Mouse (Mus musculus) limb, embryonic 14.5 days (tissue): ENCODE results near the gene Samd1. TPM values are rescaled to one million over a fixed set of nuclear protein-coding genes. Genes with fewer than 3 reads are reported as not detected.
A peak's percentile ranks its signal among the peaks of the same experiment; 100 is the strongest.

Source experiments
- ATAC-seq: fragments of 200-750 bp; cut with Nextera tagmentation; 2 replicates; pipeline ENCODE4 v1.8.0; 2017; ENCODE audit warnings: low read depth, moderate number of reproducible peaks, moderate TSS enrichment; ENCODE audit not compliant: low FRiP score
- DNase-seq: peaks from one replicate; pipeline ENCODE4 v3.0.0-alpha.2; 2015; ENCODE audit warnings: low spot score
- H3K27ac ChIP-seq: fragments of 300-500 bp; sonication (generic); replicated peaks from 2 replicates; pipeline ENCODE4 v1.5.1; 2014; ENCODE audit warnings: low read depth, mild to moderate bottlenecking, low read length, moderate library complexity, mixed read lengths
- H3K27me3 ChIP-seq: fragments of 300-500 bp; sonication (generic); 2 replicates; pipeline ENCODE4 v1.6.1; 2014; ENCODE audit warnings: low read length, mixed read lengths; ENCODE audit not compliant: control insufficient read depth, insufficient read depth
- H3K36me3 ChIP-seq: fragments of 300-500 bp; sonication (generic); 2 replicates; pipeline ENCODE4 v1.6.1; 2014; ENCODE audit warnings: mild to moderate bottlenecking, low read length, moderate library complexity, mixed read lengths; ENCODE audit not compliant: control insufficient read depth, insufficient read depth
- H3K4me1 ChIP-seq: fragments of 300-500 bp; sonication (generic); 2 replicates; pipeline ENCODE4 v1.6.1; 2014; ENCODE audit warnings: antibody characterized with exemption, low read length, mixed read lengths; ENCODE audit not compliant: control insufficient read depth, insufficient read depth
- H3K4me2 ChIP-seq: fragments of 300-500 bp; sonication (generic); replicated peaks from 2 replicates; pipeline ENCODE4 v1.6.1; 2014; ENCODE audit warnings: low read depth, mild to moderate bottlenecking, low read length, moderate library complexity; ENCODE audit not compliant: severe bottlenecking
- H3K4me3 ChIP-seq: fragments of 300-500 bp; sonication (generic); replicated peaks from 2 replicates; pipeline ENCODE4 v1.5.1; 2014; ENCODE audit warnings: low read length
- H3K9ac ChIP-seq: fragments of 300-500 bp; sonication (generic); 2 replicates; pipeline ENCODE4 v1.6.1; 2014; ENCODE audit warnings: mild to moderate bottlenecking, low read depth, low read length, moderate library complexity; ENCODE audit not compliant: severe bottlenecking
- H3K9me3 ChIP-seq: fragments of 300-500 bp; sonication (generic); 2 replicates; pipeline ENCODE4 v1.6.1; 2016; ENCODE audit warnings: low read length; ENCODE audit not compliant: control insufficient read depth
- POLR2A ChIP-seq: fragments of 200-500 bp; IDR thresholded peaks from 2 replicates; pipeline ENCODE4 v1.8.0; 2012; ENCODE audit warnings: inconsistent platforms, mild to moderate bottlenecking, moderate library complexity, borderline replicate concordance; ENCODE audit not compliant: insufficient read depth, insufficient read length; ENCODE audit errors: extremely low read depth
- WGBS: fragments of 180-500 bp; shearing (Covaris S2); extraction: QIAGEN DNeasy Blood & Tissue Kit; methylation state at CpG from one replicate; pipeline ENCODE4 v1.1.7; 2014; 5-methylcytosine and 5-hydroxymethylcytosine counted together
- polyA plus RNA-seq, 2 experiments: library from polyadenylated mRNA; depleted of rRNA in 1 of 2; stranded (reverse) in 1 of 2; unstranded in 1 of 2; fragments of >200 nt; fragmentation: Nextera tagmentation in 1 of 2; extraction: Ambion mirVana in 1 of 2; gene quantifications; 2 replicates each; pipeline versions ENCODE4 v1.2.1 to v1.2.3; 2012 to 2014

The Samd1 gene
- polyA plus RNA-seq, 2 experiments: 17.4 to 99.8 TPM

- no peak overlapping the region for H3K9ac ChIP-seq
- no peaks in the 10 kb centered on the region for H3K36me3 ChIP-seq
- H3K4me1 ChIP-seq: peaks cover 23% of the 10 kb centered on the region
- no peak overlapping the region for H3K27ac ChIP-seq
- peak overlapping the region; percentile 95 for H3K4me2 ChIP-seq
- no peak for TF ChIP-seq POLR2A
- no peaks in the 10 kb centered on the region for H3K9me3 ChIP-seq
- peak overlapping the region; percentile 57 for H3K4me3 ChIP-seq
- 7% methylated on average over 35 of the region's 35 CpGs for WGBS
- ATAC-seq (no peak), DNase-seq (no peak)
- H3K27me3 ChIP-seq: peaks cover 40% of the 10 kb centered on the region
Measured at GRCm38 (mm10) chr8:84012499-84013165, 15.2 kb downstream of the Samd1 start.

GRCm38 (mm10) chr8:84015833-84016232 is 18.4 kb downstream of the Samd1 start:
- H3K9ac ChIP-seq: no peak overlapping the region
- H3K4me1 ChIP-seq: peaks cover 15% of the 10 kb centered on the region
- H3K27ac ChIP-seq: no peak overlapping the region
- 93% methylated on average over 5 of the region's 5 CpGs for WGBS
- no peak overlapping the region for H3K4me3 ChIP-seq
- no peak for ATAC-seq
- H3K27me3 ChIP-seq: peaks cover 36% of the 10 kb centered on the region
- H3K36me3 ChIP-seq: no peaks in the 10 kb centered on the region
- no peak overlapping the region for H3K4me2 ChIP-seq
- no peaks in the 10 kb centered on the region for H3K9me3 ChIP-seq
- no peak for DNase-seq
- TF ChIP-seq POLR2A: no peak

- DNase-seq: no peak
- no peak overlapping the region for H3K27ac ChIP-seq
- no peaks in the 10 kb centered on the region for H3K9me3 ChIP-seq
- no peak for ATAC-seq
- TF ChIP-seq POLR2A: no peak
- WGBS: 75% methylated on average over 9 of the region's 9 CpGs
- peaks cover 17% of the 10 kb centered on the region; the same call in 1 of the 2 replicates for H3K27me3 ChIP-seq
- no peaks in the 10 kb centered on the region for H3K36me3 ChIP-seq
- H3K4me1 ChIP-seq: no peaks in the 10 kb centered on the region
- no peak overlapping the region for H3K9ac ChIP-seq
- H3K4me3 ChIP-seq: no peak overlapping the region
- H3K4me2 ChIP-seq: no peak overlapping the region
Measured at GRCm38 (mm10) chr8:84019738-84020137, 22.3 kb downstream of the Samd1 start.

- Histone ChIP-seq H3K27ac (no peak within 1 kb of the TSS), H3K9ac (no peak within 1 kb of the TSS), H3K36me3 (no peaks in the 10 kb centered on the region), H3K4me3 (no peak within 1 kb of the TSS), H3K4me2 (no peak within 1 kb of the TSS), H3K4me1 (no peaks in the 10 kb centered on the region), H3K27me3 (peaks cover 21% of the 10 kb centered on the region; the same call in 1 of the 2 replicates), H3K9me3 (no peaks in the 10 kb centered on the region)
- no peak for TF ChIP-seq POLR2A
- ATAC-seq: no peak
- no peak for DNase-seq
- 7% methylated on average over 16 of the region's 18 CpGs for WGBS
Measured at GRCm38 (mm10) chr8:84021096-84021495, 23.6 kb downstream of the Samd1 start, which contains the start of gene Palm3. Palm3 (plus strand) TSS chr8:84021471.

GRCm38 (mm10) chr8:84021569-84021968 is 24.1 kb downstream of the Samd1 start:
- peaks cover 2% of the 10 kb centered on the region; the same call in 1 of the 2 replicates for H3K4me1 ChIP-seq
- 47% methylated on average over 12 of the region's 12 CpGs for WGBS
- no peak for DNase-seq
- no peaks in the 10 kb centered on the region for H3K36me3 ChIP-seq
- H3K9ac ChIP-seq: no peak overlapping the region
- no peaks in the 10 kb centered on the region for H3K9me3 ChIP-seq
- H3K4me2 ChIP-seq: no peak overlapping the region
- peaks cover 26% of the 10 kb centered on the region; the same call in 1 of the 2 replicates for H3K27me3 ChIP-seq
- no peak overlapping the region for H3K4me3 ChIP-seq
- TF ChIP-seq POLR2A: no peak
- ATAC-seq: no peak
- no peak overlapping the region for H3K27ac ChIP-seq
